ENCODE assay signal across 10 mouse cellular contexts in the genomic region with DNA sequence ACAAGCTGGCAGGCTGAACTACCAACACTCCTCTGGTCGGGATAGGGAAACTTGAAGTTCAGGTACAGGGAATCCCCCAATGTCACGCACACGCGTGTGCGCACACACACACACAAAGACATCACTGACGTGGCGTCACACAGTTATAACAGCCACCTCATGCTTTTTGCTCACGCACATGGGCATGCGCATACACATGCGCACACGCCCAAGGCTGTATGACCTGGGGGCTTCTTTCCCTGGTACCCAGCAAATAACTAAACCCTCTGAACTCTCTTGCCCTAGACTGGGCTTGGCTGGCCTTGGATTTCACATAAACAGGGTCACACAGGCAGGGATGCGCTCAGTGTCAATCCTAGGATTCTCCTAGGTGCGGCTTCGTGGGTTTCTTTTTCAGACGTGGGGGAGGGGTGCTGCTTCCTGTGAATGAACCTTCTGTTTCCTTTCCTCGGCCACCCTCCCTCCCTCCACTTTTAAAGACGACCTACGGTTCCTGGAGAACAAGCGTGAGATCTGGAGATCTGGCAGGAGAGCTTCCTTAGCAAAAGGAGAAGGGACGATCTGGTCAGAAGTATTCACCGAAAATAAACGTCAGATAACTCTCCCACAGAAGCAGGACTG. TPM values are rescaled to one million over a fixed set of nuclear protein-coding genes. Genes with fewer than 3 reads are reported as not detected.
A peak's percentile ranks its signal among the peaks of the same experiment; 100 is the strongest.
DNase-seq lines count a peak whose midpoint lies in the region; ATAC-seq and TF ChIP-seq lines count a peak whose summit lies in the region.
"Had no signal": no experiment of that assay in that cellular context is flagged by ENCODE, and none has a peak within 500 bp of the region (broad histone marks: within the 10 kb centered on the region; RNA-seq: fewer than 3 reads in every experiment).

No protein-coding gene starts in this region.

- H3K27ac ChIP-seq in heart, postnatal 0 days (ENCODE audit: low read depth) = 0 out of 2 replicates have a peak overlapping the region, but pooled peaks have one; percentile 49
- H3K27ac ChIP-seq in neural tube, embryonic 13.5 days (replicated peaks) = no peak overlapping the region
- no peak overlapping the region for H3K27ac ChIP-seq in neural tube, embryonic 15.5 days (replicated peaks)
- no peak overlapping the region for H3K27ac ChIP-seq in embryonic facial prominence, embryonic 15.5 days (replicated peaks)

- H3K9me3 ChIP-seq in heart, postnatal 0 days (replicated peaks; ENCODE audit: control insufficient read depth, low read length) = no peaks in the 10 kb centered on the region
- no peaks in the 10 kb centered on the region for H3K9me3 ChIP-seq in neural tube, embryonic 13.5 days
- H3K9me3 ChIP-seq in neural tube, embryonic 15.5 days (replicated peaks) = no peaks in the 10 kb centered on the region
- H3K9me3 ChIP-seq in embryonic facial prominence, embryonic 15.5 days (replicated peaks) = no peaks in the 10 kb centered on the region

- no peak for TF ChIP-seq CTCF in heart, postnatal 0 days (IDR thresholded peaks at IDR 0.05; ENCODE audit: low read depth)

- no peak overlapping the region for H3K4me3 ChIP-seq in heart, postnatal 0 days (ENCODE audit: low read depth, low read length)
- H3K4me3 ChIP-seq in neural tube, embryonic 13.5 days = no peak overlapping the region
- H3K4me3 ChIP-seq in neural tube, embryonic 15.5 days (replicated peaks) = no peak overlapping the region
- no peak overlapping the region for H3K4me3 ChIP-seq in embryonic facial prominence, embryonic 15.5 days (replicated peaks)

- intact Hi-C loops in heart, postnatal 36 days (cut with DNase I) = no loop called here

- DNase-seq in heart, postnatal 0 days (ENCODE audit: low spot score) = no peak
- no peak for DNase-seq in heart, postnatal 36 days
- DNase-seq in thymus, postnatal 36 days = peak; percentile 39 to 43
- no peak for DNase-seq in frontal cortex, postnatal 36 days (ENCODE audit: low spot score in 2 of 2)
- DNase-seq in adrenal gland, postnatal 25 days = no peak
- DNase-seq: kidney, adult 11 months had no signal

- H3K9ac ChIP-seq in heart, postnatal 0 days (replicated peaks; ENCODE audit: low read depth, low read length) = no peak overlapping the region
- no peak overlapping the region for H3K9ac ChIP-seq in neural tube, embryonic 13.5 days
- no peak overlapping the region for H3K9ac ChIP-seq in neural tube, embryonic 15.5 days (replicated peaks)
- no peak overlapping the region for H3K9ac ChIP-seq in embryonic facial prominence, embryonic 15.5 days

- H3K27me3 ChIP-seq in heart, postnatal 0 days (ENCODE audit: control insufficient read depth, insufficient read depth, low read length) = no peaks in the 10 kb centered on the region
- H3K27me3 ChIP-seq in neural tube, embryonic 13.5 days = peaks cover 2% of the 10 kb centered on the region; the same call in 1 of the 2 replicates
- 0 out of 2 replicates have a peak, but pooled peaks cover 4% of the 10 kb centered on the region for H3K27me3 ChIP-seq in neural tube, embryonic 15.5 days (replicated peaks)
- no peaks in the 10 kb centered on the region for H3K27me3 ChIP-seq in embryonic facial prominence, embryonic 15.5 days

- WGBS in heart, postnatal 0 days = 54% methylated on average over 22 of the region's 22 CpGs
- 58% methylated on average over 22 of the region's 22 CpGs for WGBS in neural tube, embryonic 13.5 days
- WGBS in neural tube, embryonic 15.5 days = 56% methylated on average over 22 of the region's 22 CpGs
- 42% methylated on average over 22 of the region's 22 CpGs for WGBS in embryonic facial prominence, embryonic 15.5 days

- TF ChIP-seq EP300 in heart, postnatal 0 days (IDR thresholded peaks at IDR 0.05; ENCODE audit: low read depth) = no peak

- no peak for ATAC-seq in heart, postnatal 0 days (ENCODE audit: insufficient read depth, low read depth)
- ATAC-seq in neural tube, embryonic 13.5 days (ENCODE audit: low read depth) = no peak
- ATAC-seq in neural tube, embryonic 15.5 days (ENCODE audit: low FRiP score) = no peak
- ATAC-seq in embryonic facial prominence, embryonic 15.5 days (ENCODE audit: insufficient number of reproducible peaks, low FRiP score, low TSS enrichment, low read depth) = no peak
- ATAC-seq: midbrain, embryonic 16.5 days had no signal

- no peaks in the 10 kb centered on the region for H3K36me3 ChIP-seq in heart, postnatal 0 days (replicated peaks; ENCODE audit: control insufficient read depth, insufficient read depth, low read length)
- no peaks in the 10 kb centered on the region for H3K36me3 ChIP-seq in neural tube, embryonic 13.5 days
- H3K36me3 ChIP-seq in neural tube, embryonic 15.5 days = no peaks in the 10 kb centered on the region
- no peaks in the 10 kb centered on the region for H3K36me3 ChIP-seq in embryonic facial prominence, embryonic 15.5 days

- H3K4me2 ChIP-seq in heart, postnatal 0 days (ENCODE audit: low read depth, low read length) = peak overlapping the region; percentile 16; the same call in 1 of the 2 replicates
- H3K4me2 ChIP-seq in neural tube, embryonic 13.5 days = 0 out of 2 replicates have a peak overlapping the region, but pooled peaks have one; percentile 13
- no peak overlapping the region for H3K4me2 ChIP-seq in neural tube, embryonic 15.5 days
- H3K4me2 ChIP-seq in embryonic facial prominence, embryonic 15.5 days (replicated peaks) = peak overlapping the region; percentile 22

- H3K4me1 ChIP-seq in heart, postnatal 0 days (ENCODE audit: control insufficient read depth, insufficient read depth) = peaks cover 53% of the 10 kb centered on the region
- H3K4me1 ChIP-seq in neural tube, embryonic 13.5 days (replicated peaks) = peaks cover 26% of the 10 kb centered on the region
- peaks cover 24% of the 10 kb centered on the region for H3K4me1 ChIP-seq in neural tube, embryonic 15.5 days
- peaks cover 49% of the 10 kb centered on the region for H3K4me1 ChIP-seq in embryonic facial prominence, embryonic 15.5 days

RNA-seq across cellular contexts. Expression of gene Nfatc2, which starts 21.1 kb away (rescaled TPM):
- total RNA-seq in heart, postnatal 0 days (2014; rRNA removed; ENCODE audit: low replicate concordance) = 7.4 and 10.1 TPM in 2 replicates
- polyA plus RNA-seq in heart, postnatal 0 days (2015; fragmentation: Nextera tagmentation; extraction: Ambion mirVana) = 7.3 and 8.2 TPM in 2 replicates
- total RNA-seq in heart, postnatal 36 days (2021) = 10 to 100 TPM; 16.2 to 18.1 TPM
- polyA plus RNA-seq in neural tube, embryonic 13.5 days (2015; fragmentation: Nextera tagmentation; extraction: Ambion mirVana) = 1.7 and 1.8 TPM in 2 replicates
- 4.8 and 5.6 TPM in 2 replicates for polyA plus RNA-seq in neural tube, embryonic 15.5 days (2015; fragmentation: Nextera tagmentation; extraction: Ambion mirVana)
- 5.8 and 6.9 TPM in 2 replicates for polyA plus RNA-seq in embryonic facial prominence, embryonic 15.5 days (2015; fragmentation: Nextera tagmentation; extraction: Ambion mirVana)
- 4.1 and 4.6 TPM in 2 replicates for total RNA-seq in adrenal gland, postnatal 25 days (2021)

Comparison
In these comparisons a context has a peak if more than half of its experiments do, and no peak if none do; other contexts are left out.
1. DNase-seq: peak in thymus, postnatal 36 days (2 of 2); none in heart, postnatal 0 days (single experiment), heart, postnatal 36 days (0 of 2), frontal cortex, postnatal 36 days (0 of 2) and adrenal gland, postnatal 25 days (single experiment).